Mouse (Mus musculus) liver, adult 2 months (tissue): ENCODE results near the gene Spock2. TPM values are rescaled to one million over a fixed set of nuclear protein-coding genes. Genes with fewer than 3 reads are reported as not detected.
"Not testable (repeated sequence)": the region's sequence is repeated elsewhere in the genome, so short reads cannot be mapped to it uniquely, and the experiment has no call there.

Experiments
- DNase-seq: peaks from one replicate; pipeline ENCODE4 v3.0.0-alpha.2; 2011; ENCODE audit warnings: low read depth, low spot score; ENCODE audit errors: extremely low read depth
- H3K27ac ChIP-seq: fragments of 200-500 bp; replicated peaks from 2 replicates; pipeline ENCODE4 v1.5.1; 2012; ENCODE audit warnings: low read depth, mild to moderate bottlenecking, control low read depth, inconsistent platforms, low read length; ENCODE audit not compliant: insufficient read depth
- H3K27me3 ChIP-seq: fragments of 200-500 bp; 2 replicates; pipeline ENCODE4 v1.6.1; 2012; ENCODE audit warnings: mild to moderate bottlenecking, moderate library complexity, low read length, inconsistent platforms; ENCODE audit not compliant: control insufficient read depth, insufficient read depth
- H3K36me3 ChIP-seq: fragments of 200-500 bp; 2 replicates; pipeline ENCODE4 v1.6.1; 2012; ENCODE audit warnings: low read length, inconsistent platforms; ENCODE audit not compliant: control insufficient read depth, insufficient read depth
- H3K4me1 ChIP-seq: fragments of 200-500 bp; 2 replicates; pipeline ENCODE4 v1.6.1; 2011; ENCODE audit warnings: low read length; ENCODE audit not compliant: control insufficient read depth, insufficient read depth
- H3K4me3 ChIP-seq: fragments of 200-500 bp; 2 replicates; pipeline ENCODE4 v1.5.1; 2011; ENCODE audit warnings: low read depth, mild to moderate bottlenecking, control low read depth, low read length, moderate library complexity; ENCODE audit not compliant: insufficient read depth
- H3K79me2 ChIP-seq: fragments of 200-500 bp; 2 replicates; pipeline ENCODE4 v1.6.1; 2012; ENCODE audit warnings: inconsistent platforms, mild to moderate bottlenecking, low read length, moderate library complexity; ENCODE audit not compliant: control insufficient read depth, insufficient read depth
- H3K9ac ChIP-seq: fragments of 200-500 bp; 2 replicates; pipeline ENCODE4 v1.6.1; 2012; ENCODE audit warnings: low read depth, mild to moderate bottlenecking, control low read depth, inconsistent platforms, low read length
- CTCF ChIP-seq: fragments of 200-500 bp; IDR thresholded peaks from 2 replicates; pipeline ENCODE4 v1.5.1; 2011; ENCODE audit warnings: low read depth, low read length, control low read depth
- POLR2A ChIP-seq: fragments of 200-500 bp; IDR thresholded peaks from 2 replicates; pipeline ENCODE4 v1.6.1; 2011; ENCODE audit warnings: low read length, control low read depth; ENCODE audit not compliant: insufficient read depth; ENCODE audit errors: extremely low read depth
- WGBS: fragments of 180-500 bp; shearing (Covaris S2); methylation state at CpG from one replicate; pipeline ENCODE4 v1.1.7; 2018; 5-methylcytosine and 5-hydroxymethylcytosine counted together
- polyA plus RNA-seq: library from polyadenylated mRNA; depleted of rRNA; stranded (reverse); fragments of >200 nt; gene quantifications from 2 replicates; pipeline ENCODE4 v1.2.3, GENCODE M21; 2012; rRNA removed
- total RNA-seq: library from RNA; depleted of rRNA; stranded (reverse); fragments of >200 nt; gene quantifications from 2 replicates; pipeline ENCODE4 v1.2.3, GENCODE M21; 2014; rRNA removed

Spock2 gene
- total and polyA plus RNA-seq, 2 experiments = 0.18 to 0.34 TPM

GRCm38 (mm10) chr10:60174506-60174905 is 68.5 kb downstream of the Spock2 start:
- no peaks in the 10 kb centered on the region for H3K4me1 ChIP-seq
- no peak overlapping the region for H3K4me3 ChIP-seq
- 60% methylated on average over 3 of the region's 3 CpGs for WGBS
- no peak for DNase-seq
- H3K27ac ChIP-seq = no peak overlapping the region
- H3K79me2 ChIP-seq = no peaks in the 10 kb centered on the region
- H3K27me3 ChIP-seq = no peaks in the 10 kb centered on the region
- TF ChIP-seq POLR2A (no peak), CTCF (no peak)
- no peak overlapping the region for H3K9ac ChIP-seq
- no peaks in the 10 kb centered on the region for H3K36me3 ChIP-seq

- H3K4me1 ChIP-seq = not testable (repeated sequence)
Observed at GRCm38 (mm10) chr10:60175306-60175705, 69.3 kb downstream of the Spock2 start.

More at GRCm38 (mm10) chr10:60175306-60175705, 69.3 kb downstream of the Spock2 start:
- H3K4me3 ChIP-seq, H3K79me2 ChIP-seq, H3K36me3 ChIP-seq, H3K27me3 ChIP-seq, H3K9ac ChIP-seq, H3K27ac ChIP-seq, DNase-seq: not testable (repeated sequence)
- 85% methylated on average over 9 of the region's 9 CpGs for WGBS

Other genes starting within 250 kb of the Spock2 start
- gene Dnajb12, start 226.7 kb upstream of the Spock2 start, total RNA-seq = 22.4 and 27.7 TPM in 2 replicates
- gene Dnajb12, start 226.7 kb upstream of the Spock2 start, polyA plus RNA-seq = 47.0 and 56.9 TPM in 2 replicates
- gene Ddit4, start 154.4 kb upstream of the Spock2 start, total RNA-seq = 5.2 and 8.8 TPM in 2 replicates
- 13.6 and 16.4 TPM in 2 replicates for gene Ddit4, start 154.4 kb upstream of the Spock2 start, polyA plus RNA-seq
- 8.5 and 10.8 TPM in 2 replicates for gene Ascc1, start 103.4 kb upstream of the Spock2 start, total RNA-seq
- gene Ascc1, start 103.4 kb upstream of the Spock2 start, polyA plus RNA-seq = 12.9 and 15.6 TPM in 2 replicates
- gene Anapc16, start 103.1 kb upstream of the Spock2 start, total RNA-seq = 22.8 and 28.1 TPM in 2 replicates
- gene Anapc16, start 103.1 kb upstream of the Spock2 start, polyA plus RNA-seq = 48.9 and 50.4 TPM in 2 replicates
- 0.09 and 0.13 TPM in 2 replicates for gene Chst3, start 113.0 kb downstream of the Spock2 start, total RNA-seq
- 0.20 and 0.43 TPM in 2 replicates for gene Chst3, start 113.0 kb downstream of the Spock2 start, polyA plus RNA-seq
- gene Psap, start 171.4 kb downstream of the Spock2 start, total RNA-seq = 227 and 309 TPM in 2 replicates
- gene Psap, start 171.4 kb downstream of the Spock2 start, polyA plus RNA-seq = 584 and 608 TPM in 2 replicates
- gene Vsir, start 240.6 kb downstream of the Spock2 start, total RNA-seq = 5.3 and 5.8 TPM in 2 replicates
- 5.6 and 8.1 TPM in 2 replicates for gene Vsir, start 240.6 kb downstream of the Spock2 start, polyA plus RNA-seq